Mouse (Mus musculus) limb, embryonic 12.5 days (tissue): ENCODE data around the gene Auts2. TPM values are rescaled to one million over a fixed set of nuclear protein-coding genes. Genes with fewer than 3 reads are reported as not detected.

Experiments used
- ATAC-seq: fragments of 200-750 bp; cut with Nextera tagmentation; 2 replicates; pipeline ENCODE4 v1.8.0; 2017; ENCODE audit warnings: low read depth, moderate TSS enrichment; ENCODE audit not compliant: insufficient number of reproducible peaks, insufficient read depth, low FRiP score, low TSS enrichment
- H3K27ac ChIP-seq: fragments of 300-500 bp; sonication (generic); 2 replicates; pipeline ENCODE4 v1.5.1; 2016; ENCODE audit warnings: mild to moderate bottlenecking, moderate library complexity
- H3K27me3 ChIP-seq: fragments of 300-500 bp; sonication (generic); 2 replicates; pipeline ENCODE4 v1.6.1; 2016; ENCODE audit warnings: mild to moderate bottlenecking, moderate library complexity
- H3K36me3 ChIP-seq: fragments of 300-500 bp; sonication (generic); 2 replicates; pipeline ENCODE4 v1.6.1; 2016; ENCODE audit warnings: mild to moderate bottlenecking, moderate library complexity
- H3K4me1 ChIP-seq: fragments of 300-500 bp; sonication (generic); replicated peaks from 2 replicates; pipeline ENCODE4 v1.6.1; 2016
- H3K4me2 ChIP-seq: fragments of 300-500 bp; sonication (generic); 2 replicates; pipeline ENCODE4 v1.6.1; 2016; ENCODE audit warnings: mild to moderate bottlenecking, moderate library complexity
- H3K4me3 ChIP-seq: fragments of 300-500 bp; sonication (generic); replicated peaks from 2 replicates; pipeline ENCODE4 v1.5.1; 2016; ENCODE audit warnings: mild to moderate bottlenecking
- H3K9ac ChIP-seq: fragments of 300-500 bp; sonication (generic); replicated peaks from 2 replicates; pipeline ENCODE4 v1.6.1; 2016; ENCODE audit warnings: mild to moderate bottlenecking, moderate library complexity
- H3K9me3 ChIP-seq: fragments of 300-500 bp; sonication (generic); 2 replicates; pipeline ENCODE4 v1.6.1; 2016; ENCODE audit warnings: mild to moderate bottlenecking, moderate library complexity
- WGBS: fragments of 180-500 bp; shearing (Covaris S2); methylation state at CpG from one replicate; pipeline ENCODE4 v1.1.7; 2016; 5-methylcytosine and 5-hydroxymethylcytosine counted together
- polyA plus RNA-seq: library from polyadenylated mRNA; unstranded; fragments of >200 nt; fragmentation: Nextera tagmentation; extraction: Ambion mirVana; gene quantifications from 2 replicates; pipeline ENCODE4 v1.2.1, GENCODE M21; 2016

Auts2 gene
- polyA plus RNA-seq, 1 experiment from 2014 or later: 66.4 TPM

DNA sequence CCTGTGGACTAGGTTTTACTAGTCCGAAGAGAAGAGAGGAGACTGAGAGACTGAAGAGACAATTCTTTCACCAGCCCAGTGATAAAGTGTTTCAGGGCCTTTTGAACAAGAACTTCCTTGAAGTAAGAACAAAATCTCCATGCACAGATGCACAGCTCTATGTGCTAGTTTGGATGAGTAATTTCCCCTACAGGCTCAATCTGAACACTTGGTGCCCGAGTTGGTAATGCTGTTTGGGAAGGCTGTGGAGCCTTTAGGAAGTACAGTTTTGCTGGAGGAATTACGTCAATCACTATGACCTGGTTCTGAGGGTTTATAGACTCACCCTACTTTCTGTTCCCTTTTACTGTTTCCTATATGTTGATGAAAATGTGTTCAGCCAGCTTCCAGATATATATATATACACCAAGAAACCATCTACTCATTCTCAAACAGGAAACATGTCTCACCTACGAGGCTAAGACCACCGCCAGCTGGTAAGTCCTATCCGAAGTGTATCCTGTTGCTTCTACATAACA lies 117.3 kb downstream of the Auts2 start:
- no peak overlapping the region for H3K4me3 ChIP-seq
- H3K27ac ChIP-seq: no peak overlapping the region
- H3K27me3 ChIP-seq: no peaks in the 10 kb centered on the region
- no peaks in the 10 kb centered on the region for H3K9me3 ChIP-seq
- peaks cover 15% of the 10 kb centered on the region for H3K4me1 ChIP-seq
- no peak for ATAC-seq
- no peak overlapping the region for H3K9ac ChIP-seq
- 83% methylated on average over 6 of the region's 6 CpGs for WGBS
- H3K4me2 ChIP-seq: no peak overlapping the region
- H3K36me3 ChIP-seq: no peaks in the 10 kb centered on the region

DNA sequence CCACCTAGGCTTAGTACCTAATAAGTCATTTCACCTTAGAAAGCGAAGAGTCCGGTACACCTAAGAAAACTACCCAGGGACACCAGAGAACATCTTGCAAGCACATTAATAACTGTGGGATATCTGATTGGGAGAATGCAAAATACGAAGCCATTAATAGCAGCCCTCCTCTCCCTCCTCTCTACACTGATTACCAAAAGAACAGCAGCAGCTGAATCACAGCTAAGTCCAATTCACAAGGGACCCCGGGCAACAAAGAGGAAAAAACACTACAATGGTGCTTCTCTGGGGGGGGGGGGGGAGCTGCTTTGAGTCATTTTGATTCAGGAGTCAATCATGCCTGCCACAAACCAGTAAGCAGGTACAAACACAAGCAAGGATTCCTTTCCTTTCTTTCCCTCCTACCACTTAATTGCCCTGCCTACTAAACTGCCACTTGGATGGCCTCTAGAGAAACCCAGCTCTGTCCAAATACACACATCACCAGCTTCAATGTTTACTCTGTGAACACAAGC lies 132.7 kb downstream of the Auts2 start:
- no peak overlapping the region for H3K27ac ChIP-seq
- ATAC-seq: no peak
- no peak overlapping the region for H3K4me2 ChIP-seq
- H3K36me3 ChIP-seq: no peaks in the 10 kb centered on the region
- 65% methylated on average over 4 of the region's 4 CpGs for WGBS
- no peaks in the 10 kb centered on the region for H3K9me3 ChIP-seq
- no peak overlapping the region for H3K4me3 ChIP-seq
- no peaks in the 10 kb centered on the region for H3K27me3 ChIP-seq
- H3K4me1 ChIP-seq: peaks cover 21% of the 10 kb centered on the region
- no peak overlapping the region for H3K9ac ChIP-seq

- 75% methylated on average over 2 of the region's 2 CpGs for WGBS
- H3K4me1 ChIP-seq: peaks cover 21% of the 10 kb centered on the region
These were observed 134.1 kb downstream of the Auts2 start for GRCm38 (mm10) chr5:132408892-132409575.

GRCm38 (mm10) chr5:132400556-132400955 lies 142.6 kb downstream of the Auts2 start:
- no peak overlapping the region for H3K9ac ChIP-seq
- H3K27ac ChIP-seq: no peak overlapping the region
- WGBS: 66% methylated on average over 10 of the region's 10 CpGs
- no peak overlapping the region for H3K4me3 ChIP-seq
- no peaks in the 10 kb centered on the region for H3K27me3 ChIP-seq
- ATAC-seq: no peak
- H3K9me3 ChIP-seq: no peaks in the 10 kb centered on the region
- H3K36me3 ChIP-seq: no peaks in the 10 kb centered on the region
- H3K4me2 ChIP-seq: no peak overlapping the region
- H3K4me1 ChIP-seq: peaks cover 27% of the 10 kb centered on the region

More at GRCm38 (mm10) chr5:132408892-132409575, 134.1 kb downstream of the Auts2 start:
- Histone ChIP-seq H3K27me3 (no peaks in the 10 kb centered on the region), H3K9ac (no peak overlapping the region), H3K9me3 (no peaks in the 10 kb centered on the region), H3K27ac (no peak overlapping the region), H3K4me2 (no peak overlapping the region), H3K4me3 (no peak overlapping the region), H3K36me3 (no peaks in the 10 kb centered on the region)
- ATAC-seq: no peak

- H3K36me3 ChIP-seq: no peaks in the 10 kb centered on the region
- H3K4me2 ChIP-seq: no peak overlapping the region
- no peaks in the 10 kb centered on the region for H3K27me3 ChIP-seq
- no peak overlapping the region for H3K9ac ChIP-seq
- H3K9me3 ChIP-seq: no peaks in the 10 kb centered on the region
- no peak overlapping the region for H3K27ac ChIP-seq
- H3K4me1 ChIP-seq: peaks cover 31% of the 10 kb centered on the region
- no peak overlapping the region for H3K4me3 ChIP-seq
- WGBS: 38% methylated on average over 4 of the region's 4 CpGs
- ATAC-seq: no peak
These were observed 143.7 kb downstream of the Auts2 start for GRCm38 (mm10) chr5:132399486-132399885.

- H3K36me3 ChIP-seq: no peaks in the 10 kb centered on the region
- 93% methylated on average over 3 of the region's 3 CpGs for WGBS
- H3K4me1 ChIP-seq: peaks cover 20% of the 10 kb centered on the region
- H3K27me3 ChIP-seq: no peaks in the 10 kb centered on the region
- no peak overlapping the region for H3K4me2 ChIP-seq
- H3K9ac ChIP-seq: no peak overlapping the region
- no peak for ATAC-seq
- H3K27ac ChIP-seq: no peak overlapping the region
- H3K4me3 ChIP-seq: no peak overlapping the region
- no peaks in the 10 kb centered on the region for H3K9me3 ChIP-seq
These were observed 147.2 kb downstream of the Auts2 start for GRCm38 (mm10) chr5:132395922-132396321.

DNA sequence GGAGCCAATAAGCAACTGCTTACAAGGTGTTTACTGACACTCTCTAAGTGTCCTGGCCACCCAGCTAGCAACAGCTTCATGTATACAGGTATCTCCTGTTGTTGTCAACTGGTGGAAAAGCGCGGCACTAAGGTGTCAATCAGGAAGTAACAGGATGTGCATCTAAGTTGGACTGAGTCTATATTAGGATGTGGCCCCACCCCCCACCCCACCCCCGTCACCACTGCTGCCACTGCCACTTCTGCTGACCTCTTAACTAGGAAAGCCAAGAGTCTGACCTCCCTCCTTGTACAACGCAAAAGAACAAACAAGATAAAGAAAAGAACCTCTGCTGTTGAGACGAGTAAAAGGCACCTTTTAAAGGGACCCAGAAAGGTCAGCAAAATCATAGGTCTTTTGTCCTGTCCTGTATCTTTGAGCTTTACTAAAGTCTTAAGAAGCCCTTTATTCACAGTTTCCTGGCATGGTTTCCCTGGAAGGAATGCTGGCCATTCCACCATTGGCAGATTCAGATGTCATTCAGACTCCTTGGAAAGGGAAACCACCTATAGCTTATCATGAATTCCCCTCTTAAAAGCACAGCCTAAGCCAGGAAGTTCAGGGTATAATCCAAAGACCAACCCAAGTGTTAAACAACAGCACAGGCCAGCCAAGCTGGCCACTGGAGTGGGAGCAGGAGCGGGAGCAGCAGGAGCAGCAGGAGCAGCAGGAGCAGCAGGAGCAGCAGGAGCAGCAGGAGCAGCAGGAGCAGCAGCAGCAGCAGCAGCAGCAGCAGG lies 148.2 kb downstream of the Auts2 start:
- H3K4me1 ChIP-seq: peaks cover 11% of the 10 kb centered on the region
- no peak overlapping the region for H3K9ac ChIP-seq

DNA sequence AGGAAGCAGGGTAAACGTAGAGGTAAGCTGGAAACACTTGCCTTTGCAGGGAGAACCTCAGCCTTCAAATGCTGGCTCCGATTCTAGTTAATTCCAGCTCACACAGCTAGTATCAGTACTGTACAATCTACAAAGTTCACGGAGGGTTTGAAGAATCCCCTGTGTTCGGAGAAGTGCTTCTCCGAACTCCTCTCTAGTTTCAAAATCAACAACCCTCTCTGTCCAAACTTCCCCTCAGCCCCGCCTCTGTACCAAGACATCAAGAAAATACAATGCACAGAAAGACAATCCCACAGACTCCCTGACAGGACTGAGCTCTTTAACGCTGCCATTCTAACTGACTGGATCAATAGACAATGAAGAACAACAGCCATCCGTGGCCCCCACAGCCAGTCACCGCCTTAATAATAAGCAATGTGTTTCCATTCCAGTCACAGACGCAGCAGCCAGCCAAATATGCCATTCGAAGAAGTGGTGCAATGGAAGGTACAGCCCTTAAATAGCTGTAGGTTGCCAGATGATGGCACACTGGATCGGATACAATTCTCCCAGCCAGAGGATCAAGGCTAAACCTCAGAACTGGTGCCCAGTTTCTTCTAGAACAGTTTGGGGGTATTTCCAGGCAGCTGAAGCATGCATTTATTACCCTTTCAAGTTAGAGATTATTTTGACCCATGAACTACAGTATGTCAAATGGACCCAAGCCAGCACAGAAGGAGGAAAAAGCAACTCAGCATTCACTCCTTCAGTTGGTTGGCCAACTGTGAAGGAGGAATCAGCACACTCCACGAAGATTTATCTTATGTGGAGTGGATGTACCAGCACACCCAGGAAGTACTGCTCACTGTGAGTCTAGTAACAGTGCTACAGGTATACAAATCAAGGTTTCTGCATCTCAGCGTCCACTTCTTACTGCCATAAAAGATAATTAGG lies 151.0 kb downstream of the Auts2 start:
- Histone ChIP-seq H3K4me1 (peaks cover 4% of the 10 kb centered on the region; the same call in 1 of the 2 replicates), H3K27me3 (no peaks in the 10 kb centered on the region), H3K4me2 (no peak overlapping the region), H3K27ac (no peak overlapping the region), H3K36me3 (no peaks in the 10 kb centered on the region), H3K9me3 (no peaks in the 10 kb centered on the region), H3K9ac (no peak overlapping the region), H3K4me3 (no peak overlapping the region)
- no peak for ATAC-seq
- 82% methylated on average over 14 of the region's 14 CpGs for whole genome bisulfite sequencing

More for the DNA sequence above, 148.2 kb downstream of the Auts2 start:
- H3K27me3 ChIP-seq: no peaks in the 10 kb centered on the region
- H3K27ac ChIP-seq: no peak overlapping the region
- no peaks in the 10 kb centered on the region for H3K9me3 ChIP-seq
- WGBS: 55% methylated on average over 6 of the region's 6 CpGs
- no peaks in the 10 kb centered on the region for H3K36me3 ChIP-seq
- no peak for ATAC-seq
- H3K4me3 ChIP-seq: no peak overlapping the region
- no peak overlapping the region for H3K4me2 ChIP-seq

- Histone ChIP-seq H3K9me3 (no peaks in the 10 kb centered on the region), H3K36me3 (no peaks in the 10 kb centered on the region), H3K27ac (no peak overlapping the region), H3K4me3 (no peak overlapping the region), H3K4me1 (peaks cover 3% of the 10 kb centered on the region; the same call in 1 of the 2 replicates), H3K4me2 (no peak overlapping the region), H3K27me3 (no peaks in the 10 kb centered on the region), H3K9ac (no peak overlapping the region)
- 92% methylated on average over 5 of the region's 5 CpGs for WGBS
- no peak for ATAC-seq
These were observed 154.4 kb downstream of the Auts2 start for GRCm38 (mm10) chr5:132388746-132389145.

- 62% methylated on average over 4 of the region's 4 CpGs for WGBS
- Histone ChIP-seq H3K4me2 (no peak overlapping the region), H3K9me3 (no peaks in the 10 kb centered on the region), H3K27ac (no peak overlapping the region), H3K27me3 (no peaks in the 10 kb centered on the region), H3K4me1 (peaks cover 10% of the 10 kb centered on the region), H3K4me3 (no peak overlapping the region), H3K36me3 (no peaks in the 10 kb centered on the region), H3K9ac (no peak overlapping the region)
- ATAC-seq: no peak
These were observed 157.8 kb downstream of the Auts2 start for GRCm38 (mm10) chr5:132385244-132385855.
